Mouse (Mus musculus) liver, adult 2 months (tissue): ENCODE data around the gene Ttc8.

Experiments
- CTCF ChIP-seq: fragments of 200-500 bp; IDR thresholded peaks from 2 replicates; pipeline ENCODE4 v1.5.1; 2011; ENCODE audit warnings: low read depth, low read length, control low read depth
- POLR2A ChIP-seq: fragments of 200-500 bp; IDR thresholded peaks from 2 replicates; pipeline ENCODE4 v1.6.1; 2011; ENCODE audit warnings: low read length, control low read depth; ENCODE audit not compliant: insufficient read depth; ENCODE audit errors: extremely low read depth

- TF ChIP-seq POLR2A (no peak), CTCF (no peak)
Observed at GRCm38 (mm10) chr12:98899676-98900075, 20.7 kb upstream of the Ttc8 start.
